Mouse (Mus musculus): ENCODE measurements around the gene Nxn. TPM values are rescaled to one million over a fixed set of nuclear protein-coding genes. Genes with fewer than 3 reads are reported as not detected.

Gene Nxn
- polyA plus RNA-seq, 1 experiment from 2014 or later, result 31.5 TPM

DNA sequence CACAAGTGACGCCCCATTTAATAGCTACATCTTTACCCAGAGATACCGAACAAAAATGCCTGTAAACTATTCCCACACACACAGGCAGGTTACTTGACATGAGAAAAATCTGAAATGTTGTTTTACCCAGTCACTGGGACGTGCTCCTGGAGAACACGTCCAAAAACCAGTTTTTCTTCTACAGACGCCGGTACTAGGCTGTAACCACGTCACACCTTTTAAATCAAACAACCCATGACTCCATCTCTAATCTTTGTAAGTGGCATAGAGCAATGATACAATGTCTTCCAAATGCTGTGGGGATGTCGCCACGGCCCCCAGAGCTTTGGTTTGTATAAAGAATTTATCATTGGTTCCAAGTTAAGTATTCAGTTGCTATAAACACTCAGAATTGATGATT is 61.7 kb downstream of the Nxn start:
- DNase-seq (peak; percentile 48), ATAC-seq (ENCODE audit: insufficient read depth) (no peak)
- WGBS, result 33% methylated on average over 9 of the region's 9 CpGs
- H3K4me1 ChIP-seq (ENCODE audit: insufficient read depth), result peaks cover 27% of the 10 kb centered on the region
- no peaks in the 10 kb centered on the region for H3K36me3 ChIP-seq (ENCODE audit: insufficient read depth)
- no peak overlapping the region for H3K4me3 ChIP-seq (ENCODE audit: low read depth, low read length)
- H3K27ac ChIP-seq (ENCODE audit: low read depth), result no peak overlapping the region
- no peaks in the 10 kb centered on the region for H3K9me3 ChIP-seq (ENCODE audit: low read depth, low read length)
- H3K4me2 ChIP-seq, result peak overlapping the region; percentile 10; the same call in 1 of the 2 replicates
- no peak for TF ChIP-seq CTCF (IDR thresholded peaks at IDR 0.05; ENCODE audit: low read depth)
- no peak overlapping the region for H3K9ac ChIP-seq
- no peaks in the 10 kb centered on the region for H3K27me3 ChIP-seq (ENCODE audit: insufficient read depth, low read length)

GRCm38 (mm10) chr11:76336224-76336623 is 62.7 kb downstream of the Nxn start:
- Histone ChIP-seq H3K4me2 (no peak overlapping the region), H3K9ac (no peak overlapping the region), H3K4me1 (ENCODE audit: insufficient read depth) (peaks cover 27% of the 10 kb centered on the region), H3K27ac (ENCODE audit: low read depth) (no peak overlapping the region), H3K4me3 (ENCODE audit: low read depth, low read length) (no peak overlapping the region), H3K27me3 (ENCODE audit: insufficient read depth, low read length) (no peaks in the 10 kb centered on the region), H3K36me3 (ENCODE audit: insufficient read depth) (no peaks in the 10 kb centered on the region), H3K9me3 (ENCODE audit: low read depth, low read length) (no peaks in the 10 kb centered on the region)
- DNase-seq (no peak), ATAC-seq (ENCODE audit: insufficient read depth) (no peak)
- TF ChIP-seq CTCF (IDR thresholded peaks at IDR 0.05; ENCODE audit: low read depth), result no peak

DNA sequence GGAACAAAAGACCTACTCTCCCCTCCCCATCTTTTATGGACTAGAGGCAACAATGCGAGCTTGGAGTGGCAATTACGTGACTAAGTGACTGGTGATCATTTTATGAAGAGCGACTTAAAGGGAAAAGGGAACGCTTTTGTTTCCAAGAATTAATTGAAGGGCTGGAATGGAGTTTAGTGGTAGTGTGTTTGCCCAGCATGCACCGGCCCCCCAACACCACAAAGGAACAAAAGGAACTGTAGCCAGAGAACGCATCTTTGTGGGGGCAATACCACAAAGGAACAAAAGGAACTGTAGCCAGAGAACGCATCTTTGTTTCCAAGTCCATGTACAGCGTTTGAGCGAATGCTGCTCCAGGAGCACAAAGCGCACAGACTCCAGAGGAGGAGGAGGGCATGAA is 64.0 kb downstream of the Nxn start:
- no peaks in the 10 kb centered on the region for H3K27me3 ChIP-seq (ENCODE audit: insufficient read depth, low read length)
- H3K9ac ChIP-seq, result no peak overlapping the region
- H3K9me3 ChIP-seq (ENCODE audit: low read depth, low read length), result no peaks in the 10 kb centered on the region
- DNase-seq (no peak), ATAC-seq (ENCODE audit: insufficient read depth) (no peak)
- H3K4me1 ChIP-seq (ENCODE audit: insufficient read depth), result peaks cover 18% of the 10 kb centered on the region
- no peak overlapping the region for H3K27ac ChIP-seq (ENCODE audit: low read depth)
- no peaks in the 10 kb centered on the region for H3K36me3 ChIP-seq (ENCODE audit: insufficient read depth)
- 91% methylated on average over 10 of the region's 10 CpGs for WGBS
- no peak for TF ChIP-seq CTCF (IDR thresholded peaks at IDR 0.05; ENCODE audit: low read depth)
- no peak overlapping the region for H3K4me2 ChIP-seq
- H3K4me3 ChIP-seq (ENCODE audit: low read depth, low read length), result no peak overlapping the region

DNA sequence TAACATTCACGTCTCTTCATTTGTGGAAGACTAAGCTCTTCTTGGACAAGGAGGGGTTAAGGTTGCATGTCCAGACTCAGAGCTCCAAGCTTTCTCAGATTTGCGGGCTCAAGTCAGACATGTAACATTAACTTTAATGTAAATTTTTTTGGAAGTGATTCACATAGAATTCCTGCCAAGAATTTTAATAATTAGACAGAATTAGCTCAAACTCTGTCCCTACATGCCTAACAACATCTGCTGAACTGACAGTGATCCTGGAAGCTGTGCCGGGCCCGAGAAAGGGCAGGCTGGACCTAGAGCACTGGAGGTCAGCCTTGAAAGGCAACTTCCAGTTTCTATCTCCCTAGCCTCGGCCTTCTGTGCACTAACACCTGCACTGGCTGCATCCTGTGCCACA is 66.7 kb downstream of the Nxn start:
- 23% methylated on average over 5 of the region's 5 CpGs for WGBS
- Histone ChIP-seq H3K4me3 (ENCODE audit: low read depth, low read length) (no peak overlapping the region), H3K27me3 (ENCODE audit: insufficient read depth, low read length) (no peaks in the 10 kb centered on the region), H3K27ac (ENCODE audit: low read depth) (peak overlapping the region; percentile 58; the same call in 1 of the 2 replicates), H3K9me3 (ENCODE audit: low read depth, low read length) (no peaks in the 10 kb centered on the region), H3K4me1 (ENCODE audit: insufficient read depth) (peaks cover 23% of the 10 kb centered on the region), H3K9ac (no peak overlapping the region), H3K36me3 (ENCODE audit: insufficient read depth) (no peaks in the 10 kb centered on the region), H3K4me2 (peak overlapping the region; percentile 31; the same call in 1 of the 2 replicates)
- TF ChIP-seq CTCF (IDR thresholded peaks at IDR 0.05; ENCODE audit: low read depth), result no peak
- ATAC-seq (ENCODE audit: insufficient read depth), result 0 out of 2 replicates have a peak, but pooled peaks have one; percentile 45
- DNase-seq, result peak; percentile 71

- Histone ChIP-seq H3K36me3 (ENCODE audit: insufficient read depth) (no peaks in the 10 kb centered on the region), H3K4me1 (ENCODE audit: insufficient read depth) (peaks cover 26% of the 10 kb centered on the region), H3K9me3 (ENCODE audit: low read depth, low read length) (no peaks in the 10 kb centered on the region), H3K9ac (no peak overlapping the region), H3K4me3 (ENCODE audit: low read depth, low read length) (no peak overlapping the region), H3K27ac (ENCODE audit: low read depth) (0 out of 2 replicates have a peak overlapping the region, but pooled peaks have one; percentile 33), H3K4me2 (no peak overlapping the region), H3K27me3 (ENCODE audit: insufficient read depth, low read length) (no peaks in the 10 kb centered on the region)
- no peak for DNase-seq
- ATAC-seq (ENCODE audit: insufficient read depth), result 0 out of 2 replicates have a peak, but pooled peaks have one; percentile 40
- 42% methylated on average over 2 of the region's 2 CpGs for WGBS
- no peak for TF ChIP-seq CTCF (IDR thresholded peaks at IDR 0.05; ENCODE audit: low read depth)
Observed at GRCm38 (mm10) chr11:76328522-76329290, 70.2 kb downstream of the Nxn start.

DNA sequence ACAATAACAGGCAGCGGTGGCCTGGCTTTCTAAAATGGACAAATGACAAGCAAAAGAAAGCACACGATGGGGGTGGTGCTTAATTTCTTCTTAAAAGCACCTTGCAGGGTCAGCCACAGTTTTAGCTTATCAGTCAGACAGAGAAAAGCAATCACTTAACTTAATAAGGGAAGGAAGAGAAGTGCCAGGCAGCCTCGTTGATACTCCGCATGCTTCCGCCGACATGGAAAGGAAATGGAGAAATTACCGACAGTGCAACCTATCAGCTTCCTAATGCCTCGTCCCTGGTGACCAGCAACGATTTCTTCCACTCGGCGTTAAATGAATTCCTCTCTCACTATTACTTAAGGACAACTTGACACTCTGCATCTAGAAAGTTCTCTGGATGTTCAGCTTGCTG is 70.9 kb downstream of the Nxn start:
- 26% methylated on average over 11 of the region's 11 CpGs for WGBS
- H3K36me3 ChIP-seq (ENCODE audit: insufficient read depth), result no peaks in the 10 kb centered on the region
- DNase-seq (no peak), ATAC-seq (ENCODE audit: insufficient read depth) (no peak)
- no peaks in the 10 kb centered on the region for H3K9me3 ChIP-seq (ENCODE audit: low read depth, low read length)
- no peak overlapping the region for H3K9ac ChIP-seq
- H3K4me3 ChIP-seq (ENCODE audit: low read depth, low read length), result no peak overlapping the region
- H3K4me2 ChIP-seq, result no peak overlapping the region
- peak overlapping the region; percentile 33; the same call in 1 of the 2 replicates for H3K27ac ChIP-seq (ENCODE audit: low read depth)
- no peaks in the 10 kb centered on the region for H3K27me3 ChIP-seq (ENCODE audit: insufficient read depth, low read length)
- TF ChIP-seq CTCF (IDR thresholded peaks at IDR 0.05; ENCODE audit: low read depth), result no peak
- peaks cover 26% of the 10 kb centered on the region for H3K4me1 ChIP-seq (ENCODE audit: insufficient read depth)

GRCm38 (mm10) chr11:76326672-76327071 is 72.3 kb downstream of the Nxn start:
- Histone ChIP-seq H3K4me1 (ENCODE audit: insufficient read depth) (peaks cover 24% of the 10 kb centered on the region), H3K36me3 (ENCODE audit: insufficient read depth) (no peaks in the 10 kb centered on the region), H3K9me3 (ENCODE audit: low read depth, low read length) (no peaks in the 10 kb centered on the region), H3K9ac (no peak overlapping the region), H3K4me2 (no peak overlapping the region), H3K27ac (ENCODE audit: low read depth) (no peak overlapping the region), H3K27me3 (ENCODE audit: insufficient read depth, low read length) (no peaks in the 10 kb centered on the region), H3K4me3 (ENCODE audit: low read depth, low read length) (no peak overlapping the region)
- WGBS, result 82% methylated on average over 6 of the region's 6 CpGs
- DNase-seq (no peak), ATAC-seq (ENCODE audit: insufficient read depth) (no peak)
- no peak for TF ChIP-seq CTCF (IDR thresholded peaks at IDR 0.05; ENCODE audit: low read depth)
